Mouse (Mus musculus) CH12.LX (cell line): Measurements from ENCODE around the gene Ecel1. TPM values are rescaled to one million over a fixed set of nuclear protein-coding genes. Genes with fewer than 3 reads are reported as not detected.

ENCODE experiments used
- DNase-seq: peaks from one replicate; pipeline ENCODE4 v3.0.0-alpha.2; 2013; ENCODE audit errors: extremely low read depth
- H3K27ac ChIP-seq: 2 replicates; pipeline ENCODE4 v1.5.1; 2012; ENCODE audit warnings: low read depth, mild to moderate bottlenecking, control low read depth, moderate library complexity; ENCODE audit not compliant: insufficient read depth
- H3K27me3 ChIP-seq: replicated peaks from 2 replicates; pipeline ENCODE3; 2012; ENCODE audit warnings: inconsistent platforms
- H3K36me3 ChIP-seq, 2 experiments: replicated peaks in 1 of 2; 2 replicates each; pipeline versions ENCODE3 to v1.6.1; 2012; ENCODE audit warnings: inconsistent platforms in 1 of 2, low read length in 1 of 2, mild to moderate bottlenecking in 1 of 2, mixed read lengths in 1 of 2, moderate library complexity in 1 of 2; ENCODE audit not compliant: control insufficient read depth in 1 of 2, insufficient read depth in 1 of 2
- H3K4me1 ChIP-seq, 2 experiments: 2 replicates each; pipeline ENCODE4 v1.6.1; 2012; ENCODE audit warnings: inconsistent platforms in 1 of 2, moderate library complexity in 1 of 2; ENCODE audit not compliant: insufficient read depth in 2 of 2, control insufficient read depth in 1 of 2
- H3K4me2 ChIP-seq: 2 replicates; pipeline ENCODE4 v1.6.1; 2012; ENCODE audit warnings: low read depth, mild to moderate bottlenecking, control low read depth; ENCODE audit not compliant: poor library complexity, insufficient read depth, severe bottlenecking
- H3K4me3 ChIP-seq, 3 experiments: fragments of 150-350 bp in 1 of 3; sonication (generic) in 1 of 3; replicated peaks in 1 of 3; 2 replicates each; pipeline versions ENCODE3 to v1.5.1; 2011 to 2012; ENCODE audit warnings: low read depth in 2 of 3, low read length in 2 of 3, mild to moderate bottlenecking in 2 of 3, moderate library complexity in 2 of 3, control low read depth in 1 of 3, improper control_type of control experiment in 1 of 3, inconsistent platforms in 1 of 3, mixed read lengths in 1 of 3; ENCODE audit not compliant: poor library complexity in 1 of 3
- H3K79me2 ChIP-seq: replicated peaks from 2 replicates; pipeline ENCODE4 v1.6.1; 2012; ENCODE audit warnings: mild to moderate bottlenecking, moderate library complexity; ENCODE audit not compliant: control insufficient read depth, poor library complexity, insufficient read depth, severe bottlenecking; ENCODE audit errors: extremely low read depth
- H3K9ac ChIP-seq: 2 replicates; pipeline ENCODE4 v1.6.1; 2012; ENCODE audit warnings: low read depth, mild to moderate bottlenecking, control low read depth, moderate library complexity; ENCODE audit not compliant: insufficient read depth
- H3K9me3 ChIP-seq: replicated peaks from 2 replicates; pipeline ENCODE3; 2012; ENCODE audit warnings: low read length, inconsistent platforms, mixed read lengths
- BHLHE40 ChIP-seq: IDR thresholded peaks from 2 replicates; pipeline ENCODE4 v1.6.1; 2011; ENCODE audit warnings: mild to moderate bottlenecking, low read depth, low read length, improper control_type of control experiment
- CTCF ChIP-seq, 2 experiments: IDR thresholded peaks in 1 of 2; conservative IDR thresholded peaks in 1 of 2; 2 replicates each; pipeline ENCODE4 v1.5.1; 2011 to 2012; ENCODE audit warnings: low read depth in 2 of 2, low read length in 2 of 2, improper control_type of control experiment in 1 of 2, inconsistent platforms in 1 of 2, mild to moderate bottlenecking in 1 of 2, moderate library complexity in 1 of 2
- E2F4 ChIP-seq: IDR thresholded peaks from 2 replicates; pipeline ENCODE4 v1.6.1; 2011; ENCODE audit warnings: low read depth, low read length, improper control_type of control experiment; ENCODE audit not compliant: insufficient replicate concordance
- ELF1 ChIP-seq: IDR thresholded peaks from 2 replicates; pipeline ENCODE4 v1.6.1; 2014; ENCODE audit warnings: low read depth, mild to moderate bottlenecking, inconsistent platforms, low read length, improper control_type of control experiment
- EP300 ChIP-seq: IDR thresholded peaks from 2 replicates; pipeline ENCODE4 v1.6.1; 2011; ENCODE audit warnings: low read length, improper control_type of control experiment
- ETS1 ChIP-seq: conservative IDR thresholded peaks from 2 replicates; pipeline ENCODE4 v1.6.1; 2012; ENCODE audit warnings: low read depth, mild to moderate bottlenecking, inconsistent platforms, low read length, improper control_type of control experiment, moderate library complexity
- IRF4 ChIP-seq: IDR thresholded peaks from 2 replicates; pipeline ENCODE4 v1.6.1; 2014; ENCODE audit warnings: low read depth, mild to moderate bottlenecking, inconsistent platforms, low read length, improper control_type of control experiment
- JUN ChIP-seq: IDR thresholded peaks from 2 replicates; pipeline ENCODE4 v1.6.1; 2011; ENCODE audit warnings: low read depth, mild to moderate bottlenecking, low read length, improper control_type of control experiment, moderate library complexity; ENCODE audit not compliant: insufficient read depth
- KAT2A ChIP-seq: IDR thresholded peaks from 2 replicates; pipeline ENCODE4 v1.6.1; 2012; ENCODE audit warnings: low read length, improper control_type of control experiment, inconsistent platforms; ENCODE audit not compliant: insufficient replicate concordance
- MAFK ChIP-seq: IDR thresholded peaks from 2 replicates; pipeline ENCODE4 v1.6.1; 2011; ENCODE audit warnings: low read length, improper control_type of control experiment; ENCODE audit not compliant: insufficient replicate concordance
- MAZ ChIP-seq: IDR thresholded peaks from 2 replicates; pipeline ENCODE4 v1.6.1; 2012; ENCODE audit warnings: low read depth, mild to moderate bottlenecking, inconsistent platforms, low read length, improper control_type of control experiment, moderate library complexity
- MXI1 ChIP-seq: IDR thresholded peaks from 2 replicates; pipeline ENCODE4 v1.6.1; 2011; ENCODE audit warnings: mild to moderate bottlenecking, low read depth, low read length, improper control_type of control experiment
- MYC ChIP-seq: IDR thresholded peaks from 2 replicates; pipeline ENCODE4 v1.6.1; 2011; ENCODE audit warnings: low read depth, mild to moderate bottlenecking, improper control_type of control experiment, low read length
- NELFE ChIP-seq: IDR thresholded peaks from 2 replicates; pipeline ENCODE4 v1.6.1; 2011; ENCODE audit warnings: low read depth, low read length, improper control_type of control experiment
- NRF1 ChIP-seq: IDR thresholded peaks from 2 replicates; pipeline ENCODE4 v1.6.1; 2014; ENCODE audit warnings: low read depth, mild to moderate bottlenecking, inconsistent platforms, low read length, improper control_type of control experiment, moderate library complexity
- POLR2A ChIP-seq: IDR thresholded peaks from 2 replicates; pipeline ENCODE4 v1.6.1; 2011; ENCODE audit warnings: low read depth, mild to moderate bottlenecking, improper control_type of control experiment, low read length
- POLR2AphosphoS2 ChIP-seq: IDR thresholded peaks from 2 replicates; pipeline ENCODE4 v1.6.1; 2011; ENCODE audit warnings: low read depth, low read length, improper control_type of control experiment
- RAD21 ChIP-seq: IDR thresholded peaks from 2 replicates; pipeline ENCODE4 v1.6.1; 2011; ENCODE audit warnings: low read depth, mild to moderate bottlenecking, low read length, improper control_type of control experiment, moderate library complexity
- RCOR1 ChIP-seq: conservative IDR thresholded peaks from 2 replicates; pipeline ENCODE4 v1.6.1; 2012; ENCODE audit warnings: low read depth, mild to moderate bottlenecking, inconsistent platforms, low read length, improper control_type of control experiment
- SIN3A ChIP-seq: IDR thresholded peaks from 2 replicates; pipeline ENCODE4 v1.6.1; 2012; ENCODE audit warnings: low read length, improper control_type of control experiment, inconsistent platforms
- SMC3 ChIP-seq: IDR thresholded peaks from 2 replicates; pipeline ENCODE4 v1.6.1; 2011; ENCODE audit warnings: low read depth, low read length, improper control_type of control experiment
- TBP ChIP-seq: conservative IDR thresholded peaks from 2 replicates; pipeline ENCODE4 v1.6.1; 2011; ENCODE audit warnings: low read depth, low read length, improper control_type of control experiment
- TCF12 ChIP-seq: IDR thresholded peaks from 2 replicates; pipeline ENCODE4 v1.6.1; 2014; ENCODE audit warnings: low read depth, mild to moderate bottlenecking, inconsistent platforms, low read length, improper control_type of control experiment
- UBTF ChIP-seq: IDR thresholded peaks from 2 replicates; pipeline ENCODE4 v1.6.1; 2012; ENCODE audit warnings: low read depth, mild to moderate bottlenecking, inconsistent platforms, low read length, improper control_type of control experiment, moderate library complexity
- USF2 ChIP-seq: conservative IDR thresholded peaks from 2 replicates; pipeline ENCODE4 v1.6.1; 2011; ENCODE audit warnings: low read depth, low read length, improper control_type of control experiment
- ZC3H11A ChIP-seq: IDR thresholded peaks from 2 replicates; pipeline ENCODE4 v1.6.1; 2012; ENCODE audit warnings: low read depth, mild to moderate bottlenecking, inconsistent platforms, low read length, improper control_type of control experiment
- dilution Hi-C: fragments of 300-500 bp; cut with MboI; formaldehyde crosslinking; loops from 2 replicates; pipeline ENCODE4 v1.14.3; 2020; ENCODE audit warnings: low sequenced_read_pairs; ENCODE audit not compliant: extremely low pct_unique_long_range_greater_than_20kb, extremely low pct_ligation_motif_present
- in situ Hi-C: fragments of 300-500 bp; cut with MboI; formaldehyde crosslinking; loops from 3 replicates; pipeline ENCODE4 v1.14.3; 2019; ENCODE audit warnings: low sequenced_read_pairs, low pct_ligation_motif_present, low pct_unique_long_range_greater_than_20kb, mixed read lengths
- polyA plus RNA-seq: library from polyadenylated mRNA; unstranded; fragments of >175 nt; gene quantifications from 2 replicates; pipeline ENCODE4 v1.2.1, GENCODE M21; 2012; ENCODE audit warnings: low read depth; ENCODE audit not compliant: insufficient read length
- total RNA-seq, 2 experiments: library from RNA; depleted of rRNA; stranded (reverse); fragments of 300-350 nt in 1 of 2; fragments of >200 nt in 1 of 2; gene quantifications; 2 replicates each; pipeline ENCODE4 v1.2.3; 2012 to 2014

The Ecel1 gene
- total and polyA plus RNA-seq, 3 experiments = not detected

DNA sequence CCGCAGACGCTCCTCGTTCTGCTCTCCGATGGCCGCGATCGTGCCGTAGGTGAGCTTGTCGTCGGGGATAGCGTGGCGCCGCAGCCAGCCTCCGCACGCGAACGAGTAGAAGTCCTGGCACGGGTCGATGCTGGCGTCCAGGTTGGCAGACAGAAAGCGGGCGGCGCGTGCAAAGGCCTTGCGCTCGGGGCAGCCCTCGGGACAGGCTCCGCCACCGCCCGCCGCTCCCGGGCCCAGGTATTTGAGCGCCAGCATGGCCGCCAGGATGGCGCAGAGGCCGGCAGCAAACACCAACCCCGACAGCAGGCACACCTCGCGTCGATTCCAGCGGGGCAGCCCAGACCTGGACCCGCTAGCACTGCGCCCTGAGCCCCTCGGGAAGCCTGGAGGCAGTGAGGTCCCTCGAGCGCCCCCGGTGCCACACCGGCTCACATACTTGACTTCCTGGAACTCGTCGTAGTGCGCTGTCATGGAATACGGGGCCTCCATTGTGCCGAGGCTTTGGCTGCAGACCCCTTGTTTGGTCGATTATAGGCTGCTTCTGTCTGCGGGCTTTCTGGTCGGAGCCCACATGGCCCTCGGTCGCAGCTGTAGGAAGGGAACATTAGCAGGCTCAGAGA lies 1.7 kb downstream of the Ecel1 start:
- Histone ChIP-seq H3K9me3 (peaks cover 19% of the 10 kb centered on the region), H3K4me1 (no peaks in the 10 kb centered on the region), H3K79me2 (no peaks in the 10 kb centered on the region), H3K36me3 (no peaks in the 10 kb centered on the region), H3K9ac (no peak overlapping the region), H3K27me3 (peaks cover 39% of the 10 kb centered on the region), H3K4me2 (no peak overlapping the region), H3K4me3 (no peak overlapping the region), H3K27ac (no peak overlapping the region)
- in situ Hi-C loops = no loop called here
- TF ChIP-seq USF2 (no peak), EP300 (no peak), ZC3H11A (no peak), MYC (no peak), ELF1 (no peak), SIN3A (no peak), MAZ (no peak), RCOR1 (no peak), NRF1 (no peak), CTCF (conservative IDR thresholded peaks at IDR 0.05 in 1 of 2, IDR thresholded peaks at IDR 0.05 in 1 of 2; ENCODE audit: low read depth in 2 of 2, low read length in 2 of 2) (no peak), POLR2A (no peak), TBP (no peak), MXI1 (no peak), UBTF (no peak), MAFK (no peak), RAD21 (no peak)
- dilution Hi-C loops = no loop called here
- DNase-seq = no peak

DNA sequence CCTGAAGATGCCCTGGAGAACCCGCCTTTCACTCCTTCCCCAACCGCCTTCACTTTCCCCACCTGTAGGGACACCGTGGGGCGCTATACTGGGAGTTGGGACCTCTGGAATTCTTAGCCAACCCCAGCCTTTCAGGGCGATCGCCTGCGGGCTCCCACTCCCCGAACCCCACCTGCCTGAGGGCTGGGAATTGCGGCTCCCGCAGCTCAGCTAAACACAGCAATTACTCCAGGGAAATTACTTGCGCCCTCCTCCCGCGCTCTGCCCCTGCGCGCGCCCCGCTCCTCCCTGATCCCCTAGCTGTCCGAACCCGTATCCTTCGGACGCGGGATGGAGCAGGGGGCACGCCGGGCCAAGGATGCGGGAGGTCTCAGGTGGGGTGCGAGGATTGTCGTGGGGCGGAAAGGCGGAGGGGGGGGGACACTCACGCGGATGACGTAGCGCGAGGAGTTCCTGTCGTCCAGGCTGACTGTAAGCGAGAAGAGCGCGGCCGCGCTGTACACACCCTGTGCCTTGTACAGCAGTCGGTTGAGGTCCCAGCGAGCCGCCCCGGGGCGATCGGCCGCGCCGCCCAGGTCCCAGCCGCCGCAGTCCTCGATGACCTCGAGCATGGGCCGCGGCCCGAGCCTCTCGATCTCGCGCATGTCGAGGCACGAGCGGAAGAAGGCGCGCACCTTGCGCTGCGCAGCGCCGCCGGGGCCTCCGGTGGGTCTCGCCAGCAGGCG lies 2.4 kb downstream of the Ecel1 start:
- in situ Hi-C loops (no loop called here), dilution Hi-C loops (no loop called here)
- H3K4me1 ChIP-seq = no peaks in the 10 kb centered on the region
- no peak overlapping the region for H3K9ac ChIP-seq
- H3K79me2 ChIP-seq = no peaks in the 10 kb centered on the region
- H3K27ac ChIP-seq = no peak overlapping the region
- no peak overlapping the region for H3K4me2 ChIP-seq
- H3K27me3 ChIP-seq = peaks cover 38% of the 10 kb centered on the region
- peaks cover 19% of the 10 kb centered on the region for H3K9me3 ChIP-seq
- H3K36me3 ChIP-seq = no peaks in the 10 kb centered on the region
- DNase-seq = no peak
- H3K4me3 ChIP-seq = no peak overlapping the region
- TF ChIP-seq NELFE (no peak), ETS1 (no peak), POLR2AphosphoS2 (no peak), NRF1 (no peak), JUN (no peak), KAT2A (no peak), SIN3A (no peak), E2F4 (no peak), ZC3H11A (no peak), BHLHE40 (no peak), IRF4 (no peak), TCF12 (no peak), MAZ (no peak), SMC3 (no peak), MAFK (no peak), USF2 (no peak)
- TF ChIP-seq, all 38 proteins: peak for 0
